Mouse (Mus musculus) CH12.LX (cell line): ENCODE measurements around the gene Hspd1. TPM values are rescaled to one million over a fixed set of nuclear protein-coding genes. Genes with fewer than 3 reads are reported as not detected.

Source experiments
- DNase-seq: peaks from one replicate; pipeline ENCODE4 v3.0.0-alpha.2; 2013; ENCODE audit errors: extremely low read depth
- H3K27ac ChIP-seq: 2 replicates; pipeline ENCODE4 v1.5.1; 2012; ENCODE audit warnings: low read depth, mild to moderate bottlenecking, control low read depth, moderate library complexity; ENCODE audit not compliant: insufficient read depth
- H3K27me3 ChIP-seq: replicated peaks from 2 replicates; pipeline ENCODE3; 2012; ENCODE audit warnings: inconsistent platforms
- H3K36me3 ChIP-seq, 2 experiments: replicated peaks in 1 of 2; 2 replicates each; pipeline versions ENCODE3 to v1.6.1; 2012; ENCODE audit warnings: inconsistent platforms in 1 of 2, low read length in 1 of 2, mild to moderate bottlenecking in 1 of 2, mixed read lengths in 1 of 2, moderate library complexity in 1 of 2; ENCODE audit not compliant: control insufficient read depth in 1 of 2, insufficient read depth in 1 of 2
- H3K4me1 ChIP-seq, 2 experiments: 2 replicates each; pipeline ENCODE4 v1.6.1; 2012; ENCODE audit warnings: inconsistent platforms in 1 of 2, moderate library complexity in 1 of 2; ENCODE audit not compliant: insufficient read depth in 2 of 2, control insufficient read depth in 1 of 2
- H3K4me2 ChIP-seq: 2 replicates; pipeline ENCODE4 v1.6.1; 2012; ENCODE audit warnings: low read depth, mild to moderate bottlenecking, control low read depth; ENCODE audit not compliant: poor library complexity, insufficient read depth, severe bottlenecking
- H3K4me3 ChIP-seq, 3 experiments: fragments of 150-350 bp in 1 of 3; sonication (generic) in 1 of 3; replicated peaks in 1 of 3; 2 replicates each; pipeline versions ENCODE3 to v1.5.1; 2011 to 2012; ENCODE audit warnings: low read depth in 2 of 3, low read length in 2 of 3, mild to moderate bottlenecking in 2 of 3, moderate library complexity in 2 of 3, control low read depth in 1 of 3, improper control_type of control experiment in 1 of 3, inconsistent platforms in 1 of 3, mixed read lengths in 1 of 3; ENCODE audit not compliant: poor library complexity in 1 of 3
- H3K79me2 ChIP-seq: replicated peaks from 2 replicates; pipeline ENCODE4 v1.6.1; 2012; ENCODE audit warnings: mild to moderate bottlenecking, moderate library complexity; ENCODE audit not compliant: control insufficient read depth, poor library complexity, insufficient read depth, severe bottlenecking; ENCODE audit errors: extremely low read depth
- H3K9ac ChIP-seq: 2 replicates; pipeline ENCODE4 v1.6.1; 2012; ENCODE audit warnings: low read depth, mild to moderate bottlenecking, control low read depth, moderate library complexity; ENCODE audit not compliant: insufficient read depth
- H3K9me3 ChIP-seq: replicated peaks from 2 replicates; pipeline ENCODE3; 2012; ENCODE audit warnings: low read length, inconsistent platforms, mixed read lengths
- BHLHE40 ChIP-seq: IDR thresholded peaks from 2 replicates; pipeline ENCODE4 v1.6.1; 2011; ENCODE audit warnings: mild to moderate bottlenecking, low read depth, low read length, improper control_type of control experiment
- CHD1 ChIP-seq: IDR thresholded peaks from 2 replicates; pipeline ENCODE4 v1.6.1; 2012; ENCODE audit warnings: low read depth, low read length, improper control_type of control experiment, inconsistent platforms
- CHD2 ChIP-seq: IDR thresholded peaks from 2 replicates; pipeline ENCODE4 v1.6.1; 2011; ENCODE audit warnings: low read length, improper control_type of control experiment
- CTCF ChIP-seq, 2 experiments: IDR thresholded peaks in 1 of 2; conservative IDR thresholded peaks in 1 of 2; 2 replicates each; pipeline ENCODE4 v1.5.1; 2011 to 2012; ENCODE audit warnings: low read depth in 2 of 2, low read length in 2 of 2, improper control_type of control experiment in 1 of 2, inconsistent platforms in 1 of 2, mild to moderate bottlenecking in 1 of 2, moderate library complexity in 1 of 2
- ELF1 ChIP-seq: IDR thresholded peaks from 2 replicates; pipeline ENCODE4 v1.6.1; 2014; ENCODE audit warnings: low read depth, mild to moderate bottlenecking, inconsistent platforms, low read length, improper control_type of control experiment
- EP300 ChIP-seq: IDR thresholded peaks from 2 replicates; pipeline ENCODE4 v1.6.1; 2011; ENCODE audit warnings: low read length, improper control_type of control experiment
- ETS1 ChIP-seq: conservative IDR thresholded peaks from 2 replicates; pipeline ENCODE4 v1.6.1; 2012; ENCODE audit warnings: low read depth, mild to moderate bottlenecking, inconsistent platforms, low read length, improper control_type of control experiment, moderate library complexity
- GABPA ChIP-seq: IDR thresholded peaks from 2 replicates; pipeline ENCODE4 v1.6.1; 2012; ENCODE audit warnings: low read depth, low read length, improper control_type of control experiment, inconsistent platforms; ENCODE audit not compliant: insufficient replicate concordance
- HCFC1 ChIP-seq: IDR thresholded peaks from 2 replicates; pipeline ENCODE4 v1.6.1; 2012; ENCODE audit warnings: low read depth, mild to moderate bottlenecking, inconsistent platforms, low read length, improper control_type of control experiment
- IRF4 ChIP-seq: IDR thresholded peaks from 2 replicates; pipeline ENCODE4 v1.6.1; 2014; ENCODE audit warnings: low read depth, mild to moderate bottlenecking, inconsistent platforms, low read length, improper control_type of control experiment
- JUN ChIP-seq: IDR thresholded peaks from 2 replicates; pipeline ENCODE4 v1.6.1; 2011; ENCODE audit warnings: low read depth, mild to moderate bottlenecking, low read length, improper control_type of control experiment, moderate library complexity; ENCODE audit not compliant: insufficient read depth
- JUND ChIP-seq: conservative IDR thresholded peaks from 2 replicates; pipeline ENCODE4 v1.6.1; 2011; ENCODE audit warnings: low read depth, low read length, improper control_type of control experiment
- MAFK ChIP-seq: IDR thresholded peaks from 2 replicates; pipeline ENCODE4 v1.6.1; 2011; ENCODE audit warnings: low read length, improper control_type of control experiment; ENCODE audit not compliant: insufficient replicate concordance
- MAX ChIP-seq: IDR thresholded peaks from 2 replicates; pipeline ENCODE4 v1.6.1; 2011; ENCODE audit warnings: low read length, improper control_type of control experiment
- MAZ ChIP-seq: IDR thresholded peaks from 2 replicates; pipeline ENCODE4 v1.6.1; 2012; ENCODE audit warnings: low read depth, mild to moderate bottlenecking, inconsistent platforms, low read length, improper control_type of control experiment, moderate library complexity
- MEF2A ChIP-seq: IDR thresholded peaks from 2 replicates; pipeline ENCODE4 v1.6.1; 2014; ENCODE audit warnings: low read depth, mild to moderate bottlenecking, inconsistent platforms, low read length, improper control_type of control experiment, borderline replicate concordance
- MXI1 ChIP-seq: IDR thresholded peaks from 2 replicates; pipeline ENCODE4 v1.6.1; 2011; ENCODE audit warnings: mild to moderate bottlenecking, low read depth, low read length, improper control_type of control experiment
- MYC ChIP-seq: IDR thresholded peaks from 2 replicates; pipeline ENCODE4 v1.6.1; 2011; ENCODE audit warnings: low read depth, mild to moderate bottlenecking, improper control_type of control experiment, low read length
- NELFE ChIP-seq: IDR thresholded peaks from 2 replicates; pipeline ENCODE4 v1.6.1; 2011; ENCODE audit warnings: low read depth, low read length, improper control_type of control experiment
- PAX5 ChIP-seq: IDR thresholded peaks from 2 replicates; pipeline ENCODE4 v1.6.1; 2012; ENCODE audit warnings: low read length, inconsistent platforms, mixed read lengths
- POLR2A ChIP-seq: IDR thresholded peaks from 2 replicates; pipeline ENCODE4 v1.6.1; 2011; ENCODE audit warnings: low read depth, mild to moderate bottlenecking, improper control_type of control experiment, low read length
- POLR2AphosphoS2 ChIP-seq: IDR thresholded peaks from 2 replicates; pipeline ENCODE4 v1.6.1; 2011; ENCODE audit warnings: low read depth, low read length, improper control_type of control experiment
- RAD21 ChIP-seq: IDR thresholded peaks from 2 replicates; pipeline ENCODE4 v1.6.1; 2011; ENCODE audit warnings: low read depth, mild to moderate bottlenecking, low read length, improper control_type of control experiment, moderate library complexity
- RCOR1 ChIP-seq: conservative IDR thresholded peaks from 2 replicates; pipeline ENCODE4 v1.6.1; 2012; ENCODE audit warnings: low read depth, mild to moderate bottlenecking, inconsistent platforms, low read length, improper control_type of control experiment
- SIN3A ChIP-seq: IDR thresholded peaks from 2 replicates; pipeline ENCODE4 v1.6.1; 2012; ENCODE audit warnings: low read length, improper control_type of control experiment, inconsistent platforms
- SMC3 ChIP-seq: IDR thresholded peaks from 2 replicates; pipeline ENCODE4 v1.6.1; 2011; ENCODE audit warnings: low read depth, low read length, improper control_type of control experiment
- TBP ChIP-seq: conservative IDR thresholded peaks from 2 replicates; pipeline ENCODE4 v1.6.1; 2011; ENCODE audit warnings: low read depth, low read length, improper control_type of control experiment
- TCF12 ChIP-seq: IDR thresholded peaks from 2 replicates; pipeline ENCODE4 v1.6.1; 2014; ENCODE audit warnings: low read depth, mild to moderate bottlenecking, inconsistent platforms, low read length, improper control_type of control experiment
- UBTF ChIP-seq: IDR thresholded peaks from 2 replicates; pipeline ENCODE4 v1.6.1; 2012; ENCODE audit warnings: low read depth, mild to moderate bottlenecking, inconsistent platforms, low read length, improper control_type of control experiment, moderate library complexity
- USF1 ChIP-seq: IDR thresholded peaks from 2 replicates; pipeline ENCODE4 v1.6.1; 2014; ENCODE audit warnings: low read depth, mild to moderate bottlenecking, inconsistent platforms, low read length, improper control_type of control experiment
- ZKSCAN1 ChIP-seq: IDR thresholded peaks from 2 replicates; pipeline ENCODE4 v1.6.1; 2012; ENCODE audit warnings: low read depth, inconsistent platforms, low read length, improper control_type of control experiment, borderline replicate concordance
- ZMIZ1 ChIP-seq: IDR thresholded peaks from 2 replicates; pipeline ENCODE4 v1.6.1; 2012; ENCODE audit warnings: low read depth, mild to moderate bottlenecking, inconsistent platforms, low read length, improper control_type of control experiment
- ZNF384 ChIP-seq: IDR thresholded peaks from 2 replicates; pipeline ENCODE4 v1.6.1; 2012; ENCODE audit warnings: low read depth, low read length, improper control_type of control experiment, inconsistent platforms
- dilution Hi-C: fragments of 300-500 bp; cut with MboI; formaldehyde crosslinking; loops from 2 replicates; pipeline ENCODE4 v1.14.3; 2020; ENCODE audit warnings: low sequenced_read_pairs; ENCODE audit not compliant: extremely low pct_unique_long_range_greater_than_20kb, extremely low pct_ligation_motif_present
- in situ Hi-C: fragments of 300-500 bp; cut with MboI; formaldehyde crosslinking; loops from 3 replicates; pipeline ENCODE4 v1.14.3; 2019; ENCODE audit warnings: low sequenced_read_pairs, low pct_ligation_motif_present, low pct_unique_long_range_greater_than_20kb, mixed read lengths
- polyA plus RNA-seq: library from polyadenylated mRNA; unstranded; fragments of >175 nt; gene quantifications from 2 replicates; pipeline ENCODE4 v1.2.1, GENCODE M21; 2012; ENCODE audit warnings: low read depth; ENCODE audit not compliant: insufficient read length
- total RNA-seq, 2 experiments: library from RNA; depleted of rRNA; stranded (reverse); fragments of 300-350 nt in 1 of 2; fragments of >200 nt in 1 of 2; gene quantifications; 2 replicates each; pipeline ENCODE4 v1.2.3; 2012 to 2014

The Hspd1 gene
- total and polyA plus RNA-seq, 3 experiments, result 363 to 920 (median 764) TPM

DNA sequence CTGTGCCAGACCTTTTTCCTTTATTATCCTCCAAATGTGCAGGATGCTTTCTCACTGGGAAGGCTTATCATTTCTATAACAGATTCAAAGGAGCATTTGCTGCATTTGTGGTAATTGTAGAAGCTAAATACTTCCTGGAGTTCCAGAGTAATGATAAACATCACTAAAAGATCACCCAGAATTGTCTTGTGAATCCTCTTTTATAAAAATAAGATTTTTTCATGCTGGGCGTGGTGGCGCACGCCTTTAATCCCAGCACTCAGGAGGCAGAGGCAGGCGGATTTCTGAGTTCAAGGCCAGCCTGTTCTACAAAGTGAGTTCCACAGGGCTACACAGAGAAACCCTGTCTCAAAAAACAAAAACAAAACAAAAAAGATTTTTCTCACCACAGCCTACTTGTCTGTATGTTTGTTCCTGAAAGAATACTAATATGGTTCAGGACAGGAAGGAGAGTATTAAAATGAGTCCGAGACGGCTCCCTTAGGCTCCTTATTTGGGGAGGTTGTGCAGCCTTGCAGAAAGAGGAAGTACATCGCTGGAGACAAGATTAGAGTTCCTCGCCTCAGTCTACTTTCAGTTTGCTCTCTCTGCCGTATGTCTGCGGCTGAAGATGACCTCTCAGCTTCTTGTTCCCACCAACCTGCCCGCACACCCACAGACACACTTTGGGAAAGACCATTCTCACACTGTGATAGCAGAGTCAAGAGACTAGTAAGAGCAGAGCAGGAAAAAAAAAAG is 59.4 kb downstream of the Hspd1 start:
- in situ Hi-C loops (no loop called here), dilution Hi-C loops (no loop called here)
- H3K9ac ChIP-seq, result peak overlapping the region; percentile 54
- no peaks in the 10 kb centered on the region for H3K27me3 ChIP-seq
- peak overlapping the region; percentile 92 for H3K4me2 ChIP-seq
- peaks cover 34% of the 10 kb centered on the region for H3K79me2 ChIP-seq
- peak; percentile 89 for DNase-seq
- H3K27ac ChIP-seq, result peak overlapping the region; percentile 40
- peaks cover 3 to 29% of the 10 kb centered on the region in 2 experiments; a peak in 2 of 4 replicates for H3K4me1 ChIP-seq
- TF ChIP-seq GABPA (no peak), RCOR1 (no peak), CHD2 (no peak), MXI1 (no peak), TCF12 (no peak), JUN (no peak), POLR2A (peak; percentile 80), ELF1 (peak; percentile 75), ZMIZ1 (no peak; the same call in 1 of the 2 replicates), POLR2AphosphoS2 (no peak), USF1 (no peak), MYC (peak; percentile 47; the same call in 1 of the 2 replicates), MEF2A (peak; percentile 44; the same call in 1 of the 2 replicates), ETS1 (peak; percentile 59), TBP (peak; percentile 86), MAFK (no peak), MAZ (no peak), IRF4 (peak; percentile 72), SMC3 (no peak), MAX (no peak), JUND (no peak), ZKSCAN1 (no peak), BHLHE40 (peak; percentile 14; the same call in 1 of the 2 replicates), PAX5 (no peak), ZNF384 (no peak), UBTF (no peak), NELFE (peak; percentile 70), EP300 (no peak), RAD21 (no peak), CHD1 (no peak), CTCF (conservative IDR thresholded peaks at IDR 0.05 in 1 of 2, IDR thresholded peaks at IDR 0.05 in 1 of 2; ENCODE audit: low read depth in 2 of 2, low read length in 2 of 2) (no peak), SIN3A (peak; percentile 67; the same call in 1 of the 2 replicates), HCFC1 (peak; percentile 46; the same call in 1 of the 2 replicates)
- TF ChIP-seq, all 38 proteins: peak for 11
- Histone ChIP-seq H3K9me3 (no peaks in the 10 kb centered on the region), H3K36me3 (peaks cover 0 to 3% of the 10 kb centered on the region in 2 experiments), H3K4me3 (peak overlapping the region; percentile 45 to 50 (median 46))
